Mouse (Mus musculus) neural tube, embryonic 12.5 days (tissue): ENCODE data around the gene Kcnc3. TPM values are rescaled to one million over a fixed set of nuclear protein-coding genes. Genes with fewer than 3 reads are reported as not detected.

Experiments used
- ATAC-seq: fragments of 200-750 bp; cut with Nextera tagmentation; 2 replicates; pipeline ENCODE4 v1.8.0; 2017; ENCODE audit warnings: low read depth, mild to moderate bottlenecking, moderate TSS enrichment, moderate library complexity; ENCODE audit not compliant: low FRiP score
- H3K27ac ChIP-seq: fragments of 300-500 bp; sonication (generic); 2 replicates; pipeline ENCODE4 v1.5.1; 2016
- H3K27me3 ChIP-seq: fragments of 300-500 bp; sonication (generic); replicated peaks from 2 replicates; pipeline ENCODE4 v1.6.1; 2016; ENCODE audit warnings: mild to moderate bottlenecking
- H3K36me3 ChIP-seq: fragments of 300-500 bp; sonication (generic); 2 replicates; pipeline ENCODE4 v1.6.1; 2016; ENCODE audit warnings: mild to moderate bottlenecking
- H3K4me1 ChIP-seq: fragments of 300-500 bp; sonication (generic); 2 replicates; pipeline ENCODE4 v1.6.1; 2016
- H3K4me2 ChIP-seq: fragments of 300-500 bp; sonication (generic); replicated peaks from 2 replicates; pipeline ENCODE4 v1.6.1; 2016; ENCODE audit warnings: mild to moderate bottlenecking
- H3K4me3 ChIP-seq: fragments of 300-500 bp; sonication (generic); 2 replicates; pipeline ENCODE4 v1.5.1; 2016
- H3K9ac ChIP-seq: fragments of 300-500 bp; sonication (generic); 2 replicates; pipeline ENCODE4 v1.6.1; 2016; ENCODE audit warnings: mild to moderate bottlenecking
- H3K9me3 ChIP-seq: fragments of 300-500 bp; sonication (generic); 2 replicates; pipeline ENCODE4 v1.6.1; 2016; ENCODE audit warnings: mild to moderate bottlenecking
- WGBS: fragments of 180-500 bp; shearing (Covaris S2); methylation state at CpG from one replicate; pipeline ENCODE4 v1.1.7; 2016; 5-methylcytosine and 5-hydroxymethylcytosine counted together
- polyA plus RNA-seq: library from polyadenylated mRNA; unstranded; fragments of >200 nt; fragmentation: Nextera tagmentation; extraction: Ambion mirVana; gene quantifications from 2 replicates; pipeline ENCODE4 v1.2.1, GENCODE M21; 2016

Kcnc3 gene
- polyA plus RNA-seq, 1 experiment from 2014 or later, result 2.6 TPM

DNA sequence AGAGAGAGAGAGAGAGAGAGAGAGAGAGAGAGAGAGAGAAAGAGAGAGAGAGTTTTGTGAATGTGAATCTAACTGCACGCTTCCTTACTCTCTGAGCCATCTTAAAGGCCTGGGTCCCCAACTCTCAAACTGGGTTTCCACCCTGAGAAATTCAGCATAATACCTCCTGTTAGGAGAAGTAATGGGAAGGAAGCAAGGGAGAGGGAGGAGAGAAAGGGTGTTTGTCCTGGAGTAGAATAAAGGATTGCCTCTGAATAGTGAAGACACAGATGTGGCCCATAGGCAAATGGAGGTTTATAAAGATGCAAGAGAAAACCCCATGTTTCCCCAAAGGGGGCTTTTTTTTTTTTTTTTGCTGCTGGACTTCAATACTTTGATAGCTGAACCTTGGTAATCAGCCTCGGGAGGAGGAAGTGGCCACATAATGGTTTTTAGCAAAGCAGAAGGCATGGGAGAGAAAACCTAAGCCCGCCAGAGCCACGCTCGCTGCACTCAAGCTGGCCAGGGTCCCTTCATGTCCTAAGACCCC lies 17.4 kb upstream of the Kcnc3 start:
- no peaks in the 10 kb centered on the region for H3K36me3 ChIP-seq
- 79% methylated on average over 5 of the region's 5 CpGs for WGBS
- H3K4me3 ChIP-seq, result no peak overlapping the region
- H3K9ac ChIP-seq, result no peak overlapping the region
- H3K4me1 ChIP-seq, result no peaks in the 10 kb centered on the region
- no peak overlapping the region for H3K27ac ChIP-seq
- H3K4me2 ChIP-seq, result no peak overlapping the region
- no peaks in the 10 kb centered on the region for H3K27me3 ChIP-seq
- no peak for ATAC-seq
- no peaks in the 10 kb centered on the region for H3K9me3 ChIP-seq

DNA sequence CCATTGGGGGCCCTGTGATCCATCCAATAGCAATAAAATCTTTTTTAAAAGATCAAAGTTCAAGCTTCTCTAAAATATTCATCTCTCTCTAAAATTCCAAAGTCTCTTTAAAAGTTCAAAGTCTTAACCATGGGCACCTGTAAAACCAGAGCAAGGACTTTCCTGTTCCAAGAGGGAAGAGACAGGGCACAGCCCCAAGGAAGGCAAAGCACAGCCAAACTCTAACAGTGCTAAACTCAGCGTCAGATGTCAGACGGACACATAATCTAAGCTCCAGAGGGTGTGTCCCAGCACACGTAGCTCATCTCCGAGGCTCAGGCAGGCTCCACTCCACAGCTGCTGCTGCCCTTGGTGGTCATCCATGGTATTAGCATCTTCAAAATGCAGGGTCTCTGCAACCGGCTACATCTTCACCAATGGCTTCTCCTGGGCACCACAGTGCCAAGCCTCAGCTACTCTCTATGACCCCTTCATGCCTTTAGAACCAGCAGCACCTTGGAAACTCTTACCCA lies 14.1 kb upstream of the Kcnc3 start:
- 54% methylated on average over 5 of the region's 5 CpGs for WGBS
- no peak for ATAC-seq

DNA sequence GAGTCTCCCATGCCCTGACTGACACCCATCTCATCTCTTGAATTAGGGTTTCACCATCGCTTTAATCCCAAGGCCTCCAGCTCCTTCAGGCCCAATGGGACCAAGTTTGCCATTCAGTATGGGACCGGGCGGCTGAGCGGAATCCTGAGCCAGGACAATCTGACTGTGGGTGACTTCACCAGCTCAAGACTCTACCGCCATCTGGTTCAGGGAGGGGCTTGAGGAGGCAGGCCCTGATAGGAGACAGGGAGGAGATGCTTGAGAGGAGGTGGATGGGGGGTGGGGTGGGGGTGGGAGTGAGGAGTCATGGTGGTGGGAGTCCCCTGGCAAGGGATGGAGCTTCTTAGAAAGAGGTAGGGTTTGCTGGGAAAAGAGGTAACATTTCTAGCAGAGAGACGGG lies 8.8 kb upstream of the Kcnc3 start:
- Histone ChIP-seq H3K27ac (no peak overlapping the region), H3K27me3 (no peaks in the 10 kb centered on the region; the same call in 1 of the 2 replicates), H3K36me3 (no peaks in the 10 kb centered on the region), H3K4me2 (no peak overlapping the region), H3K9ac (no peak overlapping the region), H3K4me3 (no peak overlapping the region), H3K9me3 (no peaks in the 10 kb centered on the region), H3K4me1 (no peaks in the 10 kb centered on the region)
- WGBS, result 81% methylated on average over 6 of the region's 6 CpGs
- no peak for ATAC-seq

More for the DNA sequence above, 14.1 kb upstream of the Kcnc3 start:
- Histone ChIP-seq H3K4me1 (no peaks in the 10 kb centered on the region), H3K36me3 (no peaks in the 10 kb centered on the region), H3K9ac (no peak overlapping the region), H3K27ac (no peak overlapping the region), H3K4me2 (no peak overlapping the region), H3K27me3 (no peaks in the 10 kb centered on the region), H3K9me3 (no peaks in the 10 kb centered on the region), H3K4me3 (no peak overlapping the region)

DNA sequence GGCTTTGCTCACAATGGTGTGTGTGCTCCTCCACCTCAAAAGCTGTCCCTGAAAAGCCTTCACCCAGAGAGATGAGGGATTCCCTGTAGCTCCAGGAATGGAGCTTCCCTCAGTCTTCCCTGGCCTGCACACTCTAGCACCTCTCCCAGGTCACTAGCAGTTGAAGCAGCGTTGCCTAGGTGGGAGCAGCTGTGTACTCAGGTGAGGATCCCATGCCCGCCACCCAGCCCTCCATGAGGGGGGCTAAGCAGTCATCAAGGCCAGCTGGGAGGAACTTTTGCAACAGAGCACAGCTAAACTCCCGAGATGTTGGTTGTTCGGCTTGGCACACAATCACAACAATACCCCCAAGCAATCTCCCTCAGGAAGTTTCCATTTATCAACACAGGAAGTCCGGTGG lies 7.8 kb upstream of the Kcnc3 start:
- ATAC-seq, result no peak
- H3K27ac ChIP-seq, result no peak overlapping the region
- H3K4me1 ChIP-seq, result peaks cover 9% of the 10 kb centered on the region
- no peak overlapping the region for H3K4me3 ChIP-seq
- H3K9me3 ChIP-seq, result no peaks in the 10 kb centered on the region
- WGBS, result 83% methylated on average over 5 of the region's 5 CpGs
- no peak overlapping the region for H3K9ac ChIP-seq
- peaks cover 7% of the 10 kb centered on the region for H3K27me3 ChIP-seq
- no peaks in the 10 kb centered on the region for H3K36me3 ChIP-seq
- no peak overlapping the region for H3K4me2 ChIP-seq

DNA sequence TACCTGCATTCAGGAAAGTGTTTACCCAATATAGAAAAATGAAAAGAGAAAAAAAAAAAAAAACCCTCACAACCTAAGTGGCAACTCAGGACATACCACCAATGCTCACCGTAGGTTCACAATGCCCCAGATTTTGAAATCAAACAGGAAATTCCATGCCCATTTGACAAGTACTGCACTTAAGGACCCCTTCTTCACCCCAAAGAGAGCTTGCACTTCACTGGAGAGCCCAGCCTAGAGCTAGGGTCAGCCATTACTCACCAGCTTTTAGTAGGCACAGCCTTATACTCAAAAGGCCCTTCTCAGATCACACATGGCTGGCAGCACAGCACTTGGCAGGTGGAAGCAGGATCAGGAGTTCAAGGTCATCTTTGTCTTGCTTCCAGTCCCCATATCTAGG lies 7.3 kb upstream of the Kcnc3 start:
- 91% methylated on average over 1 of the region's 1 CpGs for WGBS
- H3K9me3 ChIP-seq, result no peaks in the 10 kb centered on the region
- no peak overlapping the region for H3K27ac ChIP-seq
- ATAC-seq, result no peak
- H3K4me1 ChIP-seq, result peaks cover 12% of the 10 kb centered on the region
- H3K27me3 ChIP-seq, result peaks cover 11% of the 10 kb centered on the region
- H3K9ac ChIP-seq, result no peak overlapping the region
- no peaks in the 10 kb centered on the region for H3K36me3 ChIP-seq
- H3K4me3 ChIP-seq, result no peak overlapping the region
- H3K4me2 ChIP-seq, result no peak overlapping the region

DNA sequence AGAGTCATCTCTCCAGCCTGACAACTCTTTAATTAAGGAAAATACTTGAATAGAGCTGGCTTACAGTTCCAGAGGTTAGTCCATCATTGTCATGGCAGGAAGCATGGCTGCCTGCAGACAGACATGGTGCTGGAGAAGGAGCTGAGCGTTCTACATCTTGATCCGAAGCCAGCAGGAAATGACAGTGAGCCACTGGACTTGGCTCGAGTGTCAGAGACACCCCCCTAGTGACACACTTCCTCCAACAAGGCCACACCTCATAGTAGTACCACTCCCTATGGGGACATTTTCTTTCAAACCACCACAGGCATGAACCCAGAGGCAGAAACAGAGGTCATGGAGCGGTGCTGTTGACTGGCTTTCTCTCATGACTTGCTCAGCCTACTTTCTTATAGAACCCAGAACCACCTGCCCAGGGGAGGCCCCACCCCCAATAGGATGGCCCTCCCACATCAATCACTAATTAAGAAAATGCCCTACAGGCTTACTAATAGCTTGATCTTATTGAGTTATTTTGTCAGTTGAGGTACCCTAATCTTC lies 6.1 kb upstream of the Kcnc3 start:
- Histone ChIP-seq H3K27ac (no peak overlapping the region), H3K9ac (no peak overlapping the region), H3K4me3 (no peak overlapping the region), H3K36me3 (no peaks in the 10 kb centered on the region), H3K4me1 (peaks cover 20% of the 10 kb centered on the region), H3K9me3 (no peaks in the 10 kb centered on the region), H3K27me3 (peaks cover 21% of the 10 kb centered on the region), H3K4me2 (no peak overlapping the region)
- ATAC-seq, result no peak
- 80% methylated on average over 4 of the region's 4 CpGs for WGBS

DNA sequence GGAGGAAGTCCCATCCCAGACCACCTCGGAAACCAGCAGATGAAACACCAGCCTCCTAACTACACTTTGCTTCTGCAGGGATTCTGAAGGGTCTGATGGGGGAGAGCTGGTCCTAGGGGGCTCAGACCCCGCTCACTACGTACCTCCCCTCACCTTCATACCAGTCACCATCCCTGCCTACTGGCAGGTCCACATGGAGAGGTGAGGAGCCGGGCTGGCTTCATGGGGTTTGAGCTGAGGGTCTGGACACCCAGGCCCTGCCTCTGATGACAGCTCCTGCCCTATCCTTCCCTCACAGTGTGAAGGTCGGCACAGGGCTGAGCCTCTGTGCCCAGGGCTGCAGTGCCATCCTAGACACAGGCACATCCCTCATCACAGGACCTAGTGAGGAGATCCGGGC lies 5.5 kb upstream of the Kcnc3 start:
- Histone ChIP-seq H3K9me3 (no peaks in the 10 kb centered on the region), H3K9ac (no peak overlapping the region), H3K36me3 (no peaks in the 10 kb centered on the region), H3K4me1 (peaks cover 25% of the 10 kb centered on the region), H3K4me2 (no peak overlapping the region), H3K27me3 (peaks cover 24% of the 10 kb centered on the region), H3K4me3 (no peak overlapping the region), H3K27ac (no peak overlapping the region)
- 88% methylated on average over 6 of the region's 6 CpGs for WGBS
- no peak for ATAC-seq

DNA sequence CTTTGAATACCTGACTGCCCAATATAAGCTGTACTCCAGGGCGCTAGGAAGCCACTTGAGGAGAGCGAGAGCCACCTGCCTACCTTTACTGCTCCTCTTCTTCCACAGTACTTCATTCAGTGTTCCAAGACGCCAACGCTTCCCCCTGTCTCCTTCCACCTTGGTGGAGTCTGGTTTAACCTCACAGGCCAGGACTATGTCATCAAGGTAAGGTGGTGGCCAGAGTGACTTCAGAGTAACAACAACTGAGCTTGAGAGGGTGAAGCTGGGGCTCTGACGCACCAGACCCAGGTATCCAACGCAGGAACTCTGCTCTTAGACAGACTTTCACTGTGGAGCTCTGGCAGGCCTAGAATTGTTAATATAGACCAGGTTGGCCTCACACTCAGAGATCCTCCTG lies 4.9 kb upstream of the Kcnc3 start:
- Histone ChIP-seq H3K9ac (no peak overlapping the region), H3K9me3 (no peaks in the 10 kb centered on the region), H3K4me3 (no peak overlapping the region), H3K27ac (no peak overlapping the region), H3K36me3 (no peaks in the 10 kb centered on the region), H3K4me2 (no peak overlapping the region), H3K27me3 (peaks cover 24% of the 10 kb centered on the region), H3K4me1 (peaks cover 30% of the 10 kb centered on the region)
- WGBS, result 92% methylated on average over 6 of the region's 6 CpGs
- ATAC-seq, result no peak

DNA sequence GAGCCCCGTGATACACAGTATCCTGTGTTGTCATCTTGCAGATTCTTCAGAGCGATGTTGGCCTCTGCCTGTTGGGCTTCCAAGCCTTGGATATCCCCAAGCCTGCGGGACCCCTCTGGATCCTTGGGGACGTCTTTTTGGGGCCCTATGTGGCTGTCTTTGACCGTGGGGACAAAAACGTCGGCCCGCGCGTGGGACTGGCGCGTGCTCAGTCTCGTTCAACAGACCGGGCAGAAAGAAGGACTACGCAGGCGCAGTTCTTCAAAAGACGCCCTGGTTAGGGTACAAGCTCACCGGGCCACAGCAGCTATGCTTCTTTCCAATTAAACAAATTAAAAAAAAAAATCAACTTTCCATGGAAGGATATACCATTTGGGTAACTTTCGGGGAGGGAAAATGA lies 3.9 kb upstream of the Kcnc3 start:
- H3K4me1 ChIP-seq, result peaks cover 37% of the 10 kb centered on the region
- 10% methylated on average over 19 of the region's 19 CpGs for WGBS
- H3K36me3 ChIP-seq, result no peaks in the 10 kb centered on the region
- H3K4me3 ChIP-seq, result peak overlapping the region; percentile 19
- no peaks in the 10 kb centered on the region for H3K9me3 ChIP-seq
- H3K27ac ChIP-seq, result no peak overlapping the region
- 0 out of 2 replicates have a peak overlapping the region, but pooled peaks have one; percentile 0 for H3K9ac ChIP-seq
- H3K4me2 ChIP-seq, result peak overlapping the region; percentile 99
- H3K27me3 ChIP-seq, result peaks cover 26% of the 10 kb centered on the region
- ATAC-seq, result no peak

DNA sequence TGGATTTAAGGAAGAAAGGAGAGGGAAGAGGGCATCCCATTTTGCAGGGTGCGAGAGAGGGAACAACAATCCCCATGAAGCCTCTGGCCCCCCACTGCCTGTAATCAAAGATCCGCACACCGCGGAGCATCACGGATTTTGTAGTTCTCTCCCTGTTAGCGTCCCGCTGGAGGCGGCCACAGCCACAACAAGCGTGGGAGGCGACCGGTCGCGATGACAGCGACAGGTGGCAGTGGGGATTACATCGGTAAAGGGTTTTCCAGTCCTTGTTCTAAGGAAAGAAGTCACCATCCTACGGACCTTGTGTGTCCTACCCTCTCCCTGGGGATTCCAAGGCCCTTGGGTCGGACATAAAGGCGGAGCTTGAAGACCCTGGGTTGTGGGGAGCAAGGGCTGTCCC lies 3.5 kb upstream of the Kcnc3 start:
- Histone ChIP-seq H3K4me1 (peaks cover 41% of the 10 kb centered on the region), H3K27me3 (peaks cover 30% of the 10 kb centered on the region), H3K4me2 (peak overlapping the region; percentile 99), H3K9ac (peak overlapping the region; percentile 27; the same call in 1 of the 2 replicates), H3K36me3 (no peaks in the 10 kb centered on the region), H3K4me3 (peak overlapping the region; percentile 19), H3K27ac (no peak overlapping the region), H3K9me3 (no peaks in the 10 kb centered on the region)
- WGBS, result 1% methylated on average over 18 of the region's 18 CpGs
- ATAC-seq, result peak; percentile 29; the same call in 1 of the 2 replicates

DNA sequence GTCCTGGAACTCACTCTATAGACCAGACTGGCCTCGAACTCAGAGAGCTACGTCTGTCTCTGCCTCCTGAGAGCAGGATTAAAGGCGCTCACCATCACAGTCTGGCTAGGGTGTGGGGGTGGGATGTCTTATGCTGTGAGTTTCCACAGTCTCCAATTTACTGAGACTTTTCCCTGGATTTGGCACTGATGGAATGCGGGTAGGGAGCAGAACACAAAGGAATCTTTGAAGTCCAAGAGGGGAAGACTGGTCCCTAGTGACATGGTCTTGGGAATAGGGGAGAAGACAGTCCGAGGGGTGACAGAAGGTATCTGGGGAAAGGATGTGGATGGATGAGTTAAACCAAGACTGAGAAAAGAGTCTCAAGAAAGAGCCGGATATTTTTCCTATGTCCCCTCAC lies 2.8 kb upstream of the Kcnc3 start:
- peaks cover 38% of the 10 kb centered on the region for H3K27me3 ChIP-seq
- H3K4me1 ChIP-seq, result peaks cover 48% of the 10 kb centered on the region
- no peak for ATAC-seq

DNA sequence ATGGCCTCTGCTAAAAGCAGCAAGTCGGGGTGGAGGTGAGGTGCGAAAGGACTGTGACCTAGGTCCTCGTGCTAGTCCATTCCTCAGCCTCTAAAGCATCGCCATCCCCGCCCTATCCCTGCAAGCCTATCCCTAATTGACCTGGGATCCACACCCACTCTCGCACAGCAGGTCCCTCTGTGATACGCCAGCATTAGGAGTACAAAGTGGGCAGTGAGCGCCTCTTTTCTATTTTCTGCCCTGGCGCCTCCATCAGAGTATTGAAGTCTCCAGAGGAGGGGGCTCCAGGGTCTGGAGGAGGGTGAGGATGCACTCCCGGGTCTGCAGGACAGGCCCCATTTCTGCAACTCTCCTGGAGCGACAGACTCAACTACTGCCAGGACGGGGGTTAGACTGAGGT lies 2.1 kb upstream of the Kcnc3 start:
- H3K27me3 ChIP-seq, result peaks cover 44% of the 10 kb centered on the region
- no peak for ATAC-seq
- H3K4me1 ChIP-seq, result peaks cover 55% of the 10 kb centered on the region
- H3K36me3 ChIP-seq, result no peaks in the 10 kb centered on the region
- WGBS, result 7% methylated on average over 12 of the region's 12 CpGs
- no peak overlapping the region for H3K27ac ChIP-seq
- peak overlapping the region; percentile 38 for H3K4me3 ChIP-seq
- peak overlapping the region; percentile 52 for H3K9ac ChIP-seq
- peak overlapping the region; percentile 99 for H3K4me2 ChIP-seq
- no peaks in the 10 kb centered on the region for H3K9me3 ChIP-seq

More for the DNA sequence above, 2.8 kb upstream of the Kcnc3 start:
- Histone ChIP-seq H3K27ac (no peak overlapping the region), H3K4me3 (peak overlapping the region; percentile 19; the same call in 1 of the 2 replicates), H3K4me2 (peak overlapping the region; percentile 99), H3K9me3 (no peaks in the 10 kb centered on the region), H3K9ac (no peak overlapping the region), H3K36me3 (no peaks in the 10 kb centered on the region)
- WGBS, result 47% methylated on average over 6 of the region's 6 CpGs

DNA sequence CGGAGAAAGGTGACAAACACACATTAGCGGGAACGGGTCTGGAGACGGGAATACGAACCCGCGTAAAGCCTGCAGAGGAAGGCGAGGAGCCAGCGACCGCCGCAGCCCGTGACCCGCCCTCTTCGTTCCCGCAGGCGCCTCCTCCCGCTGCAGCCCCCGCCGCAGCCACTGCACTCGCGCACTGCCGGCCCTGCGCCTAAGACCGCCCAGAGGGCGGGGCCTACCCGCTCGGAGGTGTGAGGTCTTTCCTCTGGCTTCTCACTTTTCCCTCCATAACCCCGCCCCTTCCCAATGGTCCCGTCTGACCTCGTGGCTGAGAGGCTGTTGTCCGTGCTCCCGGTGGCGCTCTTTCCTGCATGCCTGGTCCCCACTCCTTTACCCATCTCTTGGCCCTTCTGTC lies 1.3 kb upstream of the Kcnc3 start:
- no peaks in the 10 kb centered on the region for H3K36me3 ChIP-seq
- WGBS, result under 1% methylated on average over 32 of the region's 33 CpGs
- peak overlapping the region; percentile 38 for H3K4me3 ChIP-seq
- H3K4me2 ChIP-seq, result peak overlapping the region; percentile 99
- H3K27me3 ChIP-seq, result peaks cover 50% of the 10 kb centered on the region
- peak overlapping the region; percentile 52 for H3K9ac ChIP-seq
- no peaks in the 10 kb centered on the region for H3K9me3 ChIP-seq
- peak; percentile 8; the same call in 1 of the 2 replicates for ATAC-seq
- no peak overlapping the region for H3K27ac ChIP-seq
- H3K4me1 ChIP-seq, result peaks cover 62% of the 10 kb centered on the region
